Mouse (Mus musculus): Measurements from ENCODE around the gene Dexi.

Dexi gene

DNA sequence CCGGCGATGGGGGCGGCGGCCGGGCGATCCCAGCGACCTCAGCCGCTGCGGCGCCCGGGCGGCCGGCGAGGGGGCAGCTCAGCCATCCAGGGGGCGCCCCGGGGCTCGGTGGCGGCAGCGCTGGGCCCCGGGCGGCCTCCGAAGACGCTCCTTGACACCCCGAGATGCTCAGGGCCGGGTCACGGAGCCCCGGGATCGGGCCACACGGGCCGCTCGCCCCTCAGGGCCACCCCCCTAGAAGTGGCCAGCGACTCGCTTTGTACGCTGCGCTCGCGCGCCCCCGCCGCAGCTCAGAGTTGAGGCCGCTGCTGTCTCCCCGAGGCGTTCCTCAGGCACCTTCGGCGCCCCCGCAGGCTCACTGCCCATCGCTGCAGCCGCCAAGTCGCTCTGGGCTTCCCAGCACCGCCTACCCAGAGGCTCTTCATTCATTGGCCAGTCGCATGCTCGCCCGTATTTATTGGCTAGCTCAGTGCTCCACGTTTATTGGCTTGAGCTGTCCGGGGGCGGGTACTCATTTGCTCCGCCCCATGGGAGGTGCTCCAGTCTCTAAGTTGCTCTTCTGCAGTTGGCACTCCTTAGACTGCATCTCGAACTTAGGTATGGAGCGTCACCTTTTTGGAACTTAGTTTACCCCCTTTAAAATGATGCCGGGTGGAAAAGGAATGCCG, at the start of gene Dexi:
Gene Dexi (minus strand): TSS at position 357 of the 668 bp plus-strand sequence.
- peak; percentile 96 for DNase-seq

DNA sequence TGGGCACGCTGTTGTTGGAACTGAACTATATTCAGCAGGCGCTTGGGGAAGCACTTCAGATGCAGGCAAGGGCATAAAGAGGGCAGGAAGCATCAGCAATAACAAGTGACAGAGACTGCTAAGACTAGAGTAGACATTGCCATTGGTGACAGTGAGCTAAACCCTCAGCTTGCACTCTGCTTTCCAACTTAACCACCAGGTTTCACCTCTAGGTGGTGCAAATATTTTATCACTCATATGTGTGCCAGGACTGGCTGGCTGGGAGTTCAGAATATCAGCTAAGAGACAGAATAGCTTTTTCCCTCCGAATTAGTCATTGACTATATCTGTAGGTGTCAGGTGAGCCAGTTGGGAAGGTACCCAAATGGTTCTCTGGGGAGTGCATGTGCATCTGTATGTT, 43.7 kb upstream of the Dexi start:
- DNase-seq, result peak; percentile 70

DNA sequence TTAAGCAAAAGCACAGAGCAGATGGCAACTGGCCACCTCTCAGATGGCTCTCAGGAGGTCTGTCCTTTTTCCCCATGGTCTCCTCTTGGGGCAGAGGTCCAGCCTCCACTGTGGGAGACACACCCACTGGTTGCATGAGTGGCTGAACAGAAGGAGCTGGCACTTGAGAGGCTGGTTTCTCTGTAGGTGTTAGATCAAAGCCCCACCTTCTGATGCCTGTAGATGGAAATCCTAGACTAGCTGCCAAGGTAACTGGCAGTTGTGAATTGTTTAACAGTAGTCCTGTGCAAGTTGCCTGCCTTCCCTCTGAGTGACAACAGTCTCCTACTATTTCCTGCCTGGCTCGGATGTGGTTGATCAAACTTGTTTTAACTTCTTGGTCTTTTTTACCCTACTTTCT, 42.3 kb upstream of the Dexi start:
- DNase-seq, result peak; percentile 57

DNA sequence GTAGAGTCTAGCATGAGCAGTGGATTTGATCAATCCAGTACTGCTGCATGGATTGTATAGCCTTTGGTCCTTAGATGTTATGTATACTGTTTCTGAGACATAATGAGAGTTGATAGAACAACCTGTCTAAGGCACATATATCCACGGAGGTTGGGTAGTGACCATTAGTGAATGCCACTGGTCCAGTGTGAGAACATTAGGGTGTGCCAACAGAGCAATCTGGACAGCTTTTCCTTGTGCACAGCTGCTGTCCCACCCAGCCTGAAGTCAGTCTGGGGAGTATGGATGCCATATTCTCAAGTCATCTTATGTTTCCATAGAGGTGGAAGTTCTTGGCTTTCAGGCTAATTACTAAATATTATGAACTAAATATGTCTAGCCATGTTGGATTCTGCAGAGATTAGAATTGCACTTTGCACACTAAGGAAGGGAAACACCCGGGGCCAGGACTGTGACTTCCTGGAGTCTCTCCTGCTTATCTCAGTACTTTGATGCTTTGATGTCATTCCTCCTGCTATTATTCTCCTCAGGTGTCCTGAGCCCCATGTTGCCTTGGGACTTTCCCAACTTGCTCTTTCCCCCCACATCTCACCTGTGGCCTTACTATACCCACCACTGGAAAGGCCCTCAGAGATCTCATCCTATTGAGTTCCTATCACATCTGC, 38.5 kb upstream of the Dexi start:
- DNase-seq, result no peak

DNA sequence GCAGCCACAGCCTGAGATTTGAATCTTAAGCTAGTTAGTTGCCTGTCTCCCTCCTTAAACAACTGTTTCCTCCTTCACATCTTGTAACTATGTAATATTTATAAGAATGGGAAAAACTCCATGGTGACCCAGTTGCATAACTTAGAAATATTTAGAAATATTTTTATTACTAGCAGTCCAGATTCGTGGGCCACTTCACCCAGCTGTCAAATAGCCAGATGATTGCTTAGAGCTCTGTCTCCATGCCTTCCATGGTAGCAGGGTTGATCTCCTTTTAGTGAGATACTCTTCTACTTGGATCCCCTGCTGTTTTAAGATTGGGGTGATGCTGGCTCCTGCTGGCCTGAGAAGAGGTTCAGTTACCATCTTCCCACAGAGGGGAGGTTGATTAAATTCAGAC, 35.5 kb upstream of the Dexi start:
- DNase-seq, result no peak

DNA sequence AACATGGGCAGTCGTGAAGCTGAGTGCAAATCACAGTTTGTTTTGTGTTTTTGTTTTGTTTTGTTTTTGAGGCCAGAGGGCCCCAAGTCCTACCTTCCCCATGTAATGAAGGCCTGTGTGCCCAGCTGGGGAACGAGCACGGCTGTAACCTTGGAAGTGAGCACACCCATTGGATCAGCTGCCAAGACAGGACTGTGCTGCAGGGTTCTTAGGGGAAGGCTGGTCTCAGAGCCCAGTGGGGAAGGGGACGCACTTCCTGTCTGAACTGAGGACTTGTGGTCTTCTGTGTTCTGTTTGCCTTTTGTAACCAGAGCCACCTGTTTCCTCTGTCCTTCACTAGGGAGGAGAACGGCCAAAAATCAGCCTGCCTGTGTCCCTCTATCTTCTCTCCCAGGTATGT, 34.7 kb upstream of the Dexi start:
- DNase-seq, result no peak

DNA sequence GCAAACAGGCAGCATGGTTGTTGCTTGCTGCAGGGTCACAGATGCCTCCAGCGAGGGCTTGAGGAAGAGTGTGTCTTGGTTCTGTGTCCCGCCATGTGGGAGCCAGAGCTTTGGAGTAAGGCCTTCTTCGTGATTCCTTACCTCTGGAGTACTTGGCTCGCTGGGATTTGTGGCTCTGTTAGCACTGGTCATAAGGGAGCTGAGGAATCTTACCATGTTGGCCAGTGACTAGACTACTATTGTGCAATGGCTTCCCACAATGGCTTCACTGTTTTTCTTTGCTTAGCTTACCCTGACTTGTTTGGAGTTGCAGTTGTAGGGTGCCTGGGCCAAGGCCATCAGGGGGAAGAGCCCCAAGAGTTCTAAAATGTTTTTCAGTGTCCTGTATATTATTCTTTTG, 33.1 kb upstream of the Dexi start:
- no peak for DNase-seq

DNA sequence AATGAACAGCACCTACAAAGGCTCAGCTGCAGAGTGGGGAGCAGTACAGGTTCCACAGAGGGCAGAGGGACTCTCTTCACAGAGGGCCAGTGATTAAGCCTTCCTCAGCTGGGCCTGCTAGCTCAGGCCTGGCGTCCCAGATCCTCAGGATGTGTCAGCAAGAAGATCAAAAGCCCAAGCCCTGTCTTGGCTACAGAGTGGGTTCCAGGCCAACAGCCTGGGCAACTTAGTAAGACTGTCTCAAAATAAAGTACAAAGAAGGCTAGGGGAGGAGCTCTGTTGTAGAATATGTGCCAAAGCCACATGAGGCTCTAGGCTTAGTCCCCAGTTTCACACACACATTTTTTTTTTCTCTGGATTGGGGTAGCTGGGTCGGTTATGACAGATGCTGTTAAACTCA, 32.1 kb upstream of the Dexi start:
- DNase-seq, result no peak

DNA sequence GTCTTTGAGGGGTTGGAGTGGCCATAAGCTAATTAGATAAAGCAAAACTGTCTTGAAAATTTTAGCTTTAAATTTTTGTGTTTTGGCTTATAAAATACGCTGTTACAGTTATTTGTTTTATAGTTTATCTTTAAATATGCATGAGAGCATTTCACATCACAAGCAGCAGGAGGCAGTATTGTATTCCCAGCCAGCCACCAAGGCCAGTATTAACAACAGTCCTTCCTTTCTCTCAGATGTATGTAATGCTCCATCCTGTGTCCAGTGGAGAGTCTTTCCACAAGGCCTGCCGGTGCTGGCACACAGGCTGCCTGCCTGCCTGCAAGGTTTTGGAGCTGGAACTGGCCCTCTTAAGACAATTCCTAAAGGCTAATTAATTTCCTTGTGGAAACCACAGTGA, 29.0 kb upstream of the Dexi start:
- peak; percentile 35 for DNase-seq

DNA sequence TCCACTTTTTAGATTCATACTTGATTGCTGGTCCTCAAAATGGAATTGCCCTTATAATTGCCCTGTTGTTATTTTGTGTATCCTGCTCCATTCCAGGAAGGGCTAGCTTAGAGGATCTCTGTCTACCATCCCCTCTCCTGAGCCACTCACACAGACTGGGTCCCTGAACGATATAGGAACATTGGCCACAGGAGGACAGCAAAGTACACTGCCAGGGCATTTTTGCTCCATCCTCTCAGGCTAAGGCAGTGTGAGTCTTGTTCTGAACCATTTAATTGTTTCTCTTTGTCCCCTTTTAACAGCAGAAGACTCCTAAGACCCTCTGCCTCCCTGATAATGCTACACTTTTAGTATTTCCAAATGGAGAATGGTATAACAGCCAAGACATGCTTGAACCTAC, 27.9 kb upstream of the Dexi start:
- DNase-seq, result peak; percentile 80

DNA sequence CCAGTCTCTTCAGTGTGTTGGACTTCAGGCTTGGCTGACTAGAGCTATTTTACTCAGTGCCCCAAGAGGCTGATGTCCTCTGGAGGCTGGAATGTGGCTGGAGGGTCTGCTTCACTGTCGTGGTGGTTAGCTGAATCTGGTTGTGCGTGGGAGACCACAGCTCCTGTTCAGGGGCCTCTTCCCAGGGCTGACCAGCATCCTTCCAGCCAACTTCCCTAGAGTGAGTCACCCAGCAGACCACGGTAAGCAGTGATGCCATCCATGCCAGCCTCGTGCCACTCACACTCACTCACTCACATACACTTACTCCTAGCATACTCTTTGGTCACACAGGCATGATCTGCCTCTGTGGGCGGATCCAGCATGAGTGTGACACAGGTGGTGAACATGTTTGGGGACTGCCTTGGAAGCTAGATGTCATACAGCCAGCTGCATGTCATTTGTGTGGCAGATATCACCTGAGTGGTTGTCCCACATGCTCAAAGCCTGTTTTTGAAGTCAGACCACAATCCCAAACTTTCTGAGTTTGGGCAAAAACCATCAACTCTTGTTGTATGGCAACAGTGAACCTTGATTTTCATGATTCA, 27.0 kb upstream of the Dexi start:
- DNase-seq, result peak; percentile 28

DNA sequence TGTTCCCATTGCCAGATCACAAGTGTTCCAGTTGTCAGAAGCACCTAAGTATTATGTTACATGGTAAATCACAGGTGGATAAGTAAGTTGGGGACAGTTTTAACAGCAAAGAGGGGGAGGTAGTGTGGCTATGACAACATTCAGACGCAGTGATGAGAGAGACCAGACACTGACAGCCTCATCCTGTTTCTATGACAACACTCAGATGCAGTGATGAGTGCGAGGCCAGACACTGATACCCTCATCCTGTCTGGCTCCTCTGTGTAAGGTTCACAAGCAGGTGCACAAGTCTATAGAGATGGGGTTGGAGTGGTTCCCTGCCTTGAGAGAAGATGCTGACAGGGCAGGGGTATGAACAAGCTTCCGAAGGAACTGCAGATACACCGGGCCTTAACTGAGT, 24.3 kb upstream of the Dexi start:
- DNase-seq, result no peak

DNA sequence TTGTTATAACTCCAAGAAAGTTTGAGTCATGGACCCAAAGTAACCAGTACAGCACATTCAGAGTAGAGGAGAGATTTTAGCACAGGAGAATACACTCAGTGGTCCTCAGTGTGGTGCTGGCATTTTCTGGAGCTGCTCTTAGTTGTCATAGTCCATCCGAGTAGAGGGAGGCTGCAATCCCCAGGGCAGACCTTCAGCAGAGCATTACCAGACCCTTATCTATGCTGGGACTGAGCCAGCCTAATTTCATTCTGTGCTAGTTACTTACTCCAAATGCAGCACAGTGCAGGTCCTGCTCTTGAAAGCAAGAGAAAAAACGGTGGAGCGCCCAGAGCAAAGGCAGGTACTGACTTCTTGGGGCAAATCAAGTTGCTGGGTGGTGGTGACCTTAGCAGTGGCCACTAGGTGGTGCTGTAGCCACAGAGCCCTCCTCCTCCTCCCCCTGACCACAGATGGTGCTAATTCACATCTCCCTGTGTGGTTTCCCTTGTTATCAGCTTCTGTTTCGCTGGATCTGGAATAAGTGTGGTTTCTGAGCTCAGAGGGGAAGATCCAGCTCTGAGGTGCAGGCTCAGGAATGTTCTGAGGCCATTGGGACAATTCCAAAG, 22.5 kb upstream of the Dexi start:
- DNase-seq, result peak; percentile 82

DNA sequence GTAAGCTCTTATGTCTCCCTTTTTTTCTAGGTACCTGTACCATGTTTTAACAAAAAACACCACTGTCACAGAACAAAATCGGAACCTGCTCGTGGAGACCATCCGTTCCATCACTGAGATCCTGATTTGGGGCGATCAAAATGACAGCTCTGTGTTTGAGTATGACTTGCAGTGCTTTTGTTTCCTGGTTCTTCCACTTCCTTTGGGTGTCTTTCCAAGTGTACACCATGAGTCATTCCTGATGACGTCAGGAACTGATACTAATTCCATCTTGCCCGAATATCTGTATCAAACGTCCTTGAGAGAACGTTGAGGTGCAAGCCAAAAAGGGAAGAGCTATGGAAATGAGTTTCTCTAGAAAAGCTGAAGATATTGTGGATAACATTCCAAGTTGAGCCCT, 17.1 kb upstream of the Dexi start:
- DNase-seq, result no peak

DNA sequence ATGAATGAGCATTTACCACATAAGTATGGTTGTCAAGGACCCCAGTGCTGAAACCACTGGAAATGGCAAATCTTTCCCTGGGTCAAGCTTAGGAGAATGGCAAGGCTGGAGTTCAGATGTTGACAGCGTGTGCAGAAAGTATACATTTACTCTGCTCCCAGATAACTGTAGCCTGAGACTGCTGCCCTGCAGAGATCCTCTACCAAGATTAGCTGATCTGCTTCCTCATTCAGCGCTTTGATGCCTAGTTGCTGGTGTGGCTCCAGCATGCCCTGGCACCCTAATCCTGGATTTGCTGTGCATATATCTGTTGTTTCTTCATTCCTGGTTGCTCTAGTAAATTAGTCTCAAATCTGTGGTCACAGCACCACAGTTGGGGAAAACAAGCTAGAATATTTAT, 11.0 kb upstream of the Dexi start:
- no peak for DNase-seq

DNA sequence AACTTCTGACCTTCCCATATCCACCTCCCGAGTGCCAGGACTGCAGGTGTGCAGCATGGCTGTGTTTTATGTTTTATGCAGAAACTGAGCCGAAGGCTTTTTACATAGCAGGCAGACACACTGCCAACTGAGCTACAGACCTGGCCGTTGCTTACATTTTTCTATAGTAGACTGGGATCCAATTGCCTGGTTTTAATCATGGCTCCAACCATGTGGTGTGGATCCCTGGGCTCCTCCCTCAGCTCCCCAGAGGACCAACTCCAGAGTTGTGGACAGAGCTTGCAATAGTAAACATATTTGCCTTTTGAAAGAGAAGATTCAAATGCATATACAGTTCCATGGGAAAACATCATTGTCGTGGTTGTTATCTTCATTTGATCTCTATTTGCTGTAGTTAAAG, 8.7 kb upstream of the Dexi start:
- DNase-seq, result no peak

DNA sequence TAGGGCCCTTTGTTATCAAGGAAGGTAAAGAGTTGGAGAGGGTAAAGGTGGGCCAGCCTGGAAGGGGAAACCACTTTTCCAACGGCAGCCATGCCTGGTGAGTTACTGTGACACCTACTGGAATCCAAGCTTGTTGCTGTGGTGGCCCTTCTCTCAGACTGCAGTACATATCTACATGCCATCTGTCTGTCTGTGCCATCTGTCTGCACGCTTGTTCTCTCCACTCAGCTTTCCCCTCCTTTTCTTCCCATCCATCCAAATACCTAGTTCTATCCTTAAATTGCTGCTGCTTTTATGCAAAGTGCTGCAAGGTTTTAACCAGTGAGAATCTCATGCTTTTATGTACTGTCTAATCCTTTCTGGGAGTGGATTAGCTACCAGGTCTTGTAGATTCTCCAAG, 6.7 kb upstream of the Dexi start:
- no peak for DNase-seq

DNA sequence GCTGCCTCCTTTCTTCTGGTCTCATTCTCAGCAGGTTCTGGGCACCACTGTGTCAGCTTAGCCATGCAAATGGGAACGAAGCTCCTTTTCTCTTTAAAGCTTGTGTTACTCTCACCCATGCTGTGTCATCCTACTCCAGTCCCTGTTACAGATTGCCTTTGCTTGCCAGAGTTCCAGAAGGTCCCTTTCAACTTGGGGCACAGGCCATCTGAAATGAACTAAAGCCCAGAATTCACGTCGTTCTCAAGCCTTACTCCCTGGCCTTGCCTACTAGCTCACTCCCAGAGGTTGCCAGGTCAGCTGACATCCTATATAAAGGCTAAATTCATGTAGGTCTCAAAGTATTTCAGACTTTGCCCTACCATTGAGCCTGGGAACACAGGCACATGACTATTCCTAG, 6.1 kb upstream of the Dexi start:
- DNase-seq, result no peak

DNA sequence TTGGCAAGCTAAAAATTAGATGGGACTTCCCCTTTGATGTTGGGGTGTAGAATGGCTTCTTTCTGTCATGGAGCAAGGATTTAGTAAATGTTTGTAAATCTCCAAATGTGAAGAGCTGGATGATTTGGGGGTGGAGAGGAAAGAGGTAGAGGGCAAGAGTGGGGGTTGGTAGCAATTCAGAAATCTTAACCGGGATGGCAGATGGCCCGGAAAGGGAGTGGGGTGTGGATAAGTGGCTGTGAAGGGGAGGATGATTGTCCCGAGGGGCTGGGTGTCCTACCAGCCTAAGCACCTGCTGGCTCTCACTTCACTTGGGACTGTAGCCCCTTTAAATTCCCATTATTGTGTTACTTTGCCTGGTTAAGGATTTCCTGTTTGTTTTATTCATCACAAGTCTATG, 4.0 kb upstream of the Dexi start:
- DNase-seq, result no peak

DNA sequence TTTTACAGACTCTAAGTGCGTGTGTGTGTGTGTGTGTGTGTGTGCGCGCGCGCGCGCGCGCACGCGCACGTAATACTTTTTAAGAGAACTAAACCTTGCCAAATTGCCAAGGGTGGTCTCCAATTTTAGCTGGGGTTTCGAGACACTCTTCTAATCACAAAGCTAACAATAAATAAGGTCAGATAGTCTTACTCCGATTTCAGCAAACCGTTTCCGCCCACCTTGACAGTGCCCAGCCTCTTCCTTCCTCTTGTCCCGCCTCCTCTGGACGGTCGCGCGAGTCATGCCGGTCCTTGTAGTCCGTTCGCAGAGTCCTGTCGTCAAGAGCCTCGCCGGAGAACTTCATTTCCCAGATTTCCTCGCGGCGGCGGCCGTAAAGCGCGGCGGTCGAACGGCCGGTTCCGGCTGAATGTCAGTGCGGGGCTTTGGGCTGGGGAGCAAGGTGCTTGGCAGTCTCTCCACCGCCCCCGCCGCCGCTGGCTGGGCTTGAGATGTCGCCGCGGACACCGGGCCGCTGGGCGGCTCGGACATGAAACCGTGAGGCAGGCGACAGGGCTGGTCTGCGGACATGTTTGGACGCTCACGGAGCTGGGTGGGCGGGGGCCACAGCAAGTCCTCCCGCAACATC, 2.3 kb upstream of the Dexi start, which contains the start of gene Clec16a:
Gene Clec16a (plus strand): TSS at position 345 of the 628 bp plus-strand sequence.
- DNase-seq, result peak; percentile 98

DNA sequence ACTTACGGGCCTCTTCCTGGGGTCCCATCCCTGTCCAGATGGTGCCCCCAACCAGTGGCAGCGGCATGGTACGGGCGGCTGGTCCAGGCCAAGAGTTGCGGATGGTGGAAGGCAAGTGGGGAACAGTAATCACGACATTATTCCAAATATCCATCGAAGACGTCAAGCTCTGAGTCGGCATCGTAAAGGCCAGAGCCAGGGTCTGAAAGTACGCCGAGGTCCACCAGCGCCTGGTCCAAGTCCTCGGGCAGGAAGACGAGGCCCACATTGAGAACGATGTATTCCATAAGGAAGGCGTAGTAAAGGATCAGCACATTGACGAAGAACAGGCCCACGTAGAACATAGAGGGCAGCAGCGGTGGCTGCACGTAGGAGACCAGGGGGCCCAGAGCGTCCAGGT, 588 bp downstream of the Dexi start:
- DNase-seq, result peak; percentile 29

DNA sequence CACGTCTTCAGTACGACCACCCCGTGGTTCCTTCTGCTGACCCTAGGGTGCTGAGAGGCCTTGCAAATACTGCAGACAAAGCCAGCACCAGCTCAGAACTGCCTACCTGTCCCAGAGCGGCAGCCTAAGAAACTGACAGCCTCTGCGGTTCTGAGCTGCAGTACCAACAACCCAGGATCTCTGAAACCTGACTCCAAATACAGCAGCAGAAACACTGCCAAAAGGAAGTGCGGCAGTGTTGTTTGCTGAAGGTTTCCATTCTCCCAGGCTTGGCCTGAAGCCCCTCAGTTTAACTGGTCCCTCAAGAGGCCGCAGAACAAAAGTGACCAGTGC, 1.3 kb downstream of the Dexi start:
- DNase-seq, result no peak

DNA sequence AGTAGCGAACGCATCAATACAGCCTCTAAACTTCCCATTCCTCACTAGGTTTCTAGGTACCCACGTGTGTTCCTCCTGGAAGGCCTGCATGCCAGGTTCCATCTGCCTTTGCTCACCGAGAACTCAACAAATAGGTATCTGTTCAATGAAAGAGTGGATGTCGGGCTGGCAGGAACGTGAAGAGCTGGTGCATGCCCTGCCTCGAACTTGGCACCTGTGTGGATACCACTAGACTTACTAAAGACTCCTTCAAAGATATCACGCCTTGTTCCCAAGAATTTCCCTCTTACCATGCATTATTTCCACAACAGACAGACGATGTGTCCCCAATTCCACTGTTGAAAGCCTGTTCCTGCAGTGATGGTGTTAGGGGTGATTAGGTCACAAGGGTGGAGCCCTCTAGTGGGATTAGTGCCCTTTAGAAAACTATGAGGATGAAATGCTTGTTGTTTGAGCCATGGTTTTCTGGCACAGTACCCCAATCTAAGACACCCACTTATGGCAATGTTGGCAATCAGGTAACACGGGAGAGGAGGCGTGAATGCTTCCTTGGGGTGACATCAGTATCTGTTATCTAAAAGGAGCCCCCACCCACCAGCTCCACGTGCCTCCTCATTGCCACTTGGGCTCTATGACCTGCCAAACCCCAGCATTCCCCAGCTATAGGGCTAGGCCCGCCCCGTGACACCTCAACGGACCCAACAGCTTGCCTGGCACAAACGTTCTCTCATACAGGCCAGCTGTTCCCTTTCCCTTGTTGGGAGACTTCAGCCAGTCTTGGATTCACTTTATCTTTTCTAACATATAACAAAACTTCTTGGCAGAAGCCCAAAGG, 1.9 kb downstream of the Dexi start:
- no peak for DNase-seq

All from thymus, postnatal 14 days (tissue).